Mouse (Mus musculus): ENCODE data around the gene Traip. TPM values are rescaled to one million over a fixed set of nuclear protein-coding genes. Genes with fewer than 3 reads are reported as not detected.

Traip gene
- polyA plus RNA-seq, 1 experiment, result 21.2 TPM

DNA sequence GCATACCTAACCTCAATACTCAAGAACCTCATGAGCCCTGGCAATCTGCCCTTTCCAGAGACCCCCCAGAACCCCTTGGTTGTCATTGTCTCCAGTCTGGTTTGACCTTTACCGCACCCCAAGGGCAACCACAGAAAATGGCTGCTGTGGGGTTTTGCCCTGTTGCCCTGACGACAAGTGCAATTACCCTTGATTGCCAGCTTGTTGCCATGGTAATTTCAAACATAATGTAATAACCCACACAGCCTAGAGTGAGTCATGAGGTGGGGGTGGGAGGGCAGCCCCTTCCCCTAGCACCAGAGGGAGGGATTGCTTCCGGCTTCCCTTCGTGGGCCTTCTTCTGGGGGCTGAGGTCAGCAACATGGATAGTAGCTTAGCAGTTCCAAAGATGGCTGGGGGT lies 17.7 kb upstream of the Traip start:
- no peak for DNase-seq (ENCODE audit: extremely low spot score in 1 of 2, low spot score in 1 of 2)

DNA sequence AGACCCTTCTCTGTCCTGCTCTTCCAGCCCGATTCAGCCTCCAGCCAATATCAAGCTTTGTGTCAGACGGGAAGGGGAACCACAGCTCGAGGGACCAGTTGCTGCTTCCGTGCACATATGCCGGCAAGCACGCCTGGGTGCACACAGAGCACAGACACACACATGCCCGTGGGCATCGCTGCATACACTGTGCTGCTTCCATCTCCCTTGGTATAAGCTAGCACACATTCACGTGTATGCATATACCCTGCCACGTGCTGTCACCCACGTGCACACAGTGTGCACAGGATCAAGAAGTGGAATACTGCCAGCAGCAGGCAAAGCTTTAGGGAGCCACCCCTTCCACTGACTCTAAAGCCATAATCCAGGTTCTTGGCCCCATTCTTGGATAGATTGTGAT lies 15.8 kb upstream of the Traip start:
- DNase-seq (ENCODE audit: extremely low spot score in 1 of 2, low spot score in 1 of 2), result peak in 1 of 2 experiments; percentile 67

DNA sequence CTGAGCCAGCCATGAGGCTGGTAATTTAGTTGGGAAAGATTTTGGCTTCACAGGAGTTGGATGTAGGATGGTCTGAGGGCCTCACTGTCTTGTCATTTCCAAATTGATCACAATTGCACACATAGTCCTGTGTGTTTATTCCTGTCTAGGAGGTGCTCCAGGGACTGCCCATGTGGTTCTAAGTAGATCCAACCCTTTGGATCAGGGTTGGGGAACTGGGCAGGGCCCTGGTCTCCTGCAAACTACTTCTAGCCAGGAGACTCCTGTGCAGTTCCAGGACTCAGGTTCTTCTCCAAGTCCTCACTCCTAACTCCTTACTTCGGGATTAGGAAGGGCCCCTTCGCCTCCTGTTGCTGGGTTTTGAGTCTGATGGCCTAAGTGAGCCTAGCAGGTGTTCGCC lies 14.6 kb upstream of the Traip start, which contains the start of gene Camkv:
Gene Camkv (plus strand): TSS at position 301 of the 400 bp plus-strand sequence.
- DNase-seq (ENCODE audit: extremely low spot score in 1 of 2, low spot score in 1 of 2), result no peak

DNA sequence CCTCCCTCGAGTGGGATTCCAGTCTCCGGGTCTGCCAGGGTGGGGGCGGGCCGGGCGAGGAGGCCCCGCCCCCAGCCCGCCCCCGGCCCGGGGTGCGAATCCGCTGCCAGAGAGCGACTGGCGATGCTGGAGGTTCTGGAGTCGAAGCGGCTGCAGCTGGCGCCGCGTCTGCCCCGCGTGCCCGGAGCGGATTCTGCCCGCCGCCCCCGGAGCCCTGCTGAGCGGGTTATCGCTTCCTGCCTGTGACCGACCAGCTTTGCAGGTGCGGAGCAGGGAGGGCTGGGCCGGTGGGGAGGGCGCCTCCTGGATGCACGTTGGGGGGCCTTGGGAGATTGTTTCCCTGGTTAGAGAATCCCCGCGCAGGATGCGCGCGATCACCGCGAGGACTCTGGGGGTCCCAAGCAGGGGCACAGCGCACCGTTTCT lies 14.1 kb upstream of the Traip start:
- DNase-seq (ENCODE audit: extremely low spot score in 1 of 2, low spot score in 1 of 2), result peak in 1 of 2 experiments; percentile 72

DNA sequence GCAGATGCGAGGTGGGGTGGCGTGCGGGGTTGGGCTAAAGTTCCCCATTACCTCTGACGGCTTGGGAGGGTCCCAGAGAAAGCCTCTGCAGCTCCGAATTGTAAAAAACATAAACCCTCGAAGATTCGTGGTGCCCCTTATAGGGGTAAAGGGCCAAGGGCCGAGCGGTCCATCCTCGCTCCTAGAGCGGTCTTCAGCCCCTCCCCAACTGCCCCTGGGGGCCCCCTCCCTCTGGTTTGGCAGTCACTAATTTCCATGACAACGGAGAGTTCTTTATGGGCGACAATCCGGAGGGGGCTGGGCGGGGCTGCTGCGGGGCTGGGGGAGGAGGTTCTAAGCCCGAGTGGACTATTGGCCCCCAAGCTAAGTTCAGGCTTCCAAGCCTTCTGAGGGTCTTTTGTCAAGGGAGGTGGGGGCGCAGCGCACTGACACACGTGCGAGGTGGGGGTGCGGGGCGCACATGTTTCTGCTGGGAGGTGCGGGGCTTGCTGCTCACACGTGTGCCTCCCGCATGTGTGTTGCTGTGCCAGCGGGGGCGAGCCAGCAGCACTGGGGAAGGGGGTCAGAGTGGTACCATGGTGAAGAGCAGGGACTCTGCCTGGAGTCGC lies 13.6 kb upstream of the Traip start:
- no peak for DNase-seq (ENCODE audit: extremely low spot score in 1 of 2, low spot score in 1 of 2)

DNA sequence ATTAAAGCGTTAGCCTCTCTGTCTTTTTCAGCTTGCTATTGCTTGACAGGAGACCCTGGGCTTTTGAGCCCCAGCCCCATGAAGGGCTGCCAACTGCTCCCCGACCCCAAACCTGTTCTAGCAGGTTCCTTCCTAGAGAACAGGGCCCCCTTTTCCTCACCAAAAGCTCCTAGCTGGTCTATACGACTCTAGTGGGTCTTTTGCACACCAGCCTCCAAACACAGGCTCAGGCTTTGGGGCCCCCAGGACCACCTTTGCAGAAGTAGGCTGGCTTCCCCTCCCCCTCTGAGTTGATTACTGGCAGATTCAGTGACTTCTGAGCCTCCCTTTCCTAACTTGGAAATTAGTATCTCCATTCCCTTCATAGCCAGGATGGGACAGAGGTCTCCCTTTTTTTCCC lies 13.1 kb upstream of the Traip start:
- no peak for DNase-seq (ENCODE audit: extremely low spot score in 1 of 2, low spot score in 1 of 2)

DNA sequence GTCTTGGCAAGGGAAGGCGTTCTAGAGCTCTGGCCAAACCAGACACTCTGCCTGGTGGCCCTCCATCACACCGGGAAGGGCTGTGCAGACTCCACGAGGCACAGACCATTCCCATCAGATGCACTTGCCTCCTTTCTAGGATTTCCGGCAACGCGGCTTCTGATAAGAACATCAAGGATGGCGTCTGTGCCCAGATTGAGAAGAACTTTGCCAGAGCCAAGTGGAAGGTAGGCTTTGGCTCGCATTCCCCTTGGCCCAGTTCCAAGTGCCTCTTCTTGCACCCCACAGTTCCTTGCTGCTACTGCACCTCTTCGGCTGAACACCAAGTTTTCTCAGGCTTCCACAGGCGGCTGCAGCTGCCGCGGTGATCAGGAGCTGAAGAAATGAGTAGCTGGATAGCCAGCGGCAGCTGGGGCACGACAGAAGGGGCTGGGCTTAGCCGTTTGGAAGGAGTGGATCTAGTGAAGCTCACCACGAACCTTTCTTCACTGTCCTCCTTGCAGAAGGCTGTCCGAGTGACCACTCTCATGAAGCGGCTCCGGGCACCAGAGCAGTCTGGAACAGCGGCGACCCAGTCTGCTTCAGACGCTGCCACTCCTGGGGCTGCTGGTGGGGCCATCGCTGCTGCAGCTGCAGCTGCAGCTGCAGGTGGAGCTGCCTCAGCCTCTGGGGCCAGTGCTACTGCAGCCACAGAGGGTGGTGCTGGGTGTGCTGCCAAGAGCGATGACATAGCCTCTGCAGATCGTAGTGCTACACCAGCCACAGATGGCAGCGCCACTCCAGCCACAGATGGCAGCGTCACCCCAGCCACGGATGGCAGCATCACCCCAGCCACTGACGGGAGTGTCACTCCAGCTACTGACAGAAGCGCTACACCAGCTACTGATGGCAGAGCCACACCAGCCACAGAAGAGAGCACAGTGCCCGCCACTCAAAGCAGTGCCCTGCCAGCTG lies 2.4 kb upstream of the Traip start:
- DNase-seq (ENCODE audit: extremely low spot score in 1 of 2, low spot score in 1 of 2), result peak in 1 of 2 experiments; percentile 56

DNA sequence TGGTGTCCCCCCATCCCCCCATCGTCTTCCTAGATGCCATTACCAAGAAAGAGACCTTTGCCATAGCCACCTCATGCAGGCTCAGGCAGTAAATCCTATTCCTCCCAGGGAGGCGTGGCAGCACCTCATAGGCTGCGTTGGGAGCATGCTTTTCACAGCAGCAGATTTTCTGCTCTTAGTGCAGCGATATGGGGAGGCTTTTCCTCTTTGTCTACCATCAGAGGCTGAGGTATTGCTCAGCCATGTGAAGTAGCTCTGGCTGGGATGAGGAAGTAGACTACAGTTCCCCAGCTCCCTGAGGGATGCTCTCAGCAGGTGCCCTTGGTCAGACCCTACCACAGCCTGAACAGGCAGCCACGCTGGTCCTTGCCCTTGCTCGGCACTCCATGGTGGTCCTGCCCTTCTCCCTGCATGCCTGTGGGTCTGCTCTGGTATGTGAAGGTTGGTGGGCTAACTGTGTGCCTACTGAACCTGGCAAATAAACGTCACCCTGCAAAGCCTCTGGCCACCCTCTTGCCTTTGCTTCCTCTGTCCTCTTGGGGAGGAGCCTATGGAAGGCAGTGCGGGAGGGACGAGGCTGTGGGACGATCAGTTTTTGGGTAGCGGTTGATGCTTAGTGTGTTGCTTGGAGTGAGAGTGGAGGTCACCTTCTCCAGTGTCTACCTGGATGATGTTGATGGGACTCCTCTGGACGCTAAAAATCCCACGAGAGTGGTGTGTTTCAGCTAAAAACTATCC lies 583 bp upstream of the Traip start:
- no peak for DNase-seq (ENCODE audit: extremely low spot score in 1 of 2, low spot score in 1 of 2)

DNA sequence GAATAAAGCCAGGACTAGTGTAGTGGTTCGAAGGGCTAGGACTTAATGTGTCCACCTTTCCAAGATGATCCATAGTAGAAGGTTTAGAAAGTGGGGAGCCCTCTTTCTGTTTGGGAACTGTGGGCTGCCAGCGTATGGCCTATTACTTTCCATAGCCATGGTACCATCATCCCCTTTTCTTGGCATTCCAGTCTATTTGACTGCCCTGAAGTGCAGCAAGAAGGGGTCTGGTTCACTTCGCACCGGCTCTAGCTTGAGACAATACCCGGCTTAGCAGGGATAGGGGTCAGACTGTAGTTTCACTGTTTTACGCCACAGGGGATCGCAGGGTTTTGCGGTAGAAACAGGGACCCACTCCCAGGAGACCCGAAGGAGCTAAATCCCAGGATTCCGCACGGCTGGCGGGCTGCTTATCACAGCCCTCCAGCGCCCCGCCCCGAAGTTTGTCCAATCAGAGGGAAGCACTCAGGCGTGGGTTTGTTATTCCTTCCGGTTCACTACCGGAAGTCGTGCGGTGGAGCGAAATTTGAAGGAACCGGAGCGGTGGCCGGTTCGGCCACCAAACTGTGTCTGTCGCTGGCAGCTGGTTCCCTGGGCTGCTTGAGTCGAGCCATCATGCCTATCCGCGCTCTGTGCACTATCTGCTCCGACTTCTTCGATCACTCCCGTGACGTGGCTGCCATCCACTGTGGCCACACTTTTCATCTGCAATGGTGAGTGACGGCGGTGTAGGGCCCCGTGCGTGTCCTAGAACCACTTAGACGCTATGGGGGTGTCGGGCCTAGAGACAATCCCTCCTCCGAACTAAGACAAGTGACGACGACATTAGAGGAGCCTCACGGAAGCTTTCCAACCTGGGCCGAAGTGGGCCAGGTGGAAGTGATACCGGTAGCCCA lies 772 bp downstream of the Traip start:
- peak; percentile 81 to 95 for DNase-seq (ENCODE audit: extremely low spot score in 1 of 2, low spot score in 1 of 2)

DNA sequence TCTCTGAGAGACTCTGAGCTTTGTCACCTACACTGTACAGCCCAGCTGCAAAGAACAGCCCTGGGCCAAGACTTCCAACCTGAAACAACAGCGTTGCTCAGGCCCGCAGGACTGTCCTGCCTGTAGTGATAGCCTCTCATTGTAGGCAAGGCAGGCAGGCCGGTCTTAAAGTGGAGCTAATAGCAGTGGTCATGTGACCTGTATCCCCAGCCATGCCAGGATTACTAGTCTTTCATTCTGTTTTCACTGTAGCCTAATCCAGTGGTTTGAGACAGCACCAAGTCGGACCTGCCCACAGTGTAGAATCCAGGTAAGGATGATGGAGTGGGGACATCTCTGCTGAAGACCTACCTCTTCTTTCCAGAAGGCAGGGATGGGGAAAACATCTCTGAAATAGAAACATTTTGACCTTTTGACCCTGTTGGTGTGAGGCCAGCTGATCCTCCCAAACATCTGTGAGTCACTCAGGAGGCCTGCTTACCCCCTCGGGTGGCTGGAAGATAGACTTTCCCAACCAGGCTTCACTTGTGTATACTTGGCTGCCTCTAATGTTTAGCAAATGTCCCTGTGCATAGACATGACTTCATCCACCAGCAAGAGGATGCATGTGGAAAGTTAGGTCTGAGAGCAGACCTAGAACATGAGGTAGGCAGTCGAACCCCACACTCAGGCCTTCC lies 5.8 kb downstream of the Traip start:
- DNase-seq (ENCODE audit: extremely low spot score in 1 of 2, low spot score in 1 of 2), result no peak

DNA sequence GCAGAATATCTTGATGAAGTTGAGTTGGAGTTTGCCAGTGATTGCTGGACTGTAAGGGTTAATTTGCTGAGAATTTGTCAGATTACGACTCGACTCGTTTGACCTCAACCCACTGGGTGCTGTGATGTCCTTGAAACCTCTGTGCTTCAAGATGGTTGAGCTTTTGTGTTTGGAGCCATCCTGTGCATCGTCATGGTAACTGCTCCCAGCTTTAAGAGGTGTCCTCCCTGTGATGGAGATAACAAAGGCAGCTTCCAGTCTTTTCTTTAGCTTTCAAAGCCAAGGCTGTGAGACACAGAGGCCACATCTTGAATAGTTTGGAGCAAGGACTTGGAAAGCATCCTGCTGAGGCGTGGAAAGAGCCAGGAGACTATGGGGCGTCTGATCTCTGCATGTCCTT lies 7.2 kb downstream of the Traip start:
- DNase-seq (ENCODE audit: extremely low spot score in 1 of 2, low spot score in 1 of 2), result no peak

DNA sequence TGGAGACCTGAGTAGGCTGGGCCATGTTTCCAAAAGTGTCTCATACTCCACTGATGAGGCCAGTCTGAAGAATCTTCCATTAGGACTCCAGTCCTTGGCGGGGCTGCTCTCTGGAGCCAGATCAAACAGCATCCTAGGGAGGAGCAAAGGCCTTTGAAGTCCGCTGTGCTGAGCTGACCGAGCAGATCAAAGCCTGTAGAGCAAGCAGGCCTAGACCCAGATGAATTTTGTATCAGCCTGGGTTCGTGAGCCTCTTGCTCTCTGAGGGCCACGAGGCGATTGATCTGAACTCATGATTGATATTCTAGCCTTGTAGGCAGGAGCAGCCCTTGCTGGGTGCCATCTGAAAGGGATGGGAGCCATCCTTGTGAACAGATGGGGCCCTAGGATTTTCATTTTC lies 10.0 kb downstream of the Traip start:
- DNase-seq (ENCODE audit: extremely low spot score in 1 of 2, low spot score in 1 of 2), result no peak

DNA sequence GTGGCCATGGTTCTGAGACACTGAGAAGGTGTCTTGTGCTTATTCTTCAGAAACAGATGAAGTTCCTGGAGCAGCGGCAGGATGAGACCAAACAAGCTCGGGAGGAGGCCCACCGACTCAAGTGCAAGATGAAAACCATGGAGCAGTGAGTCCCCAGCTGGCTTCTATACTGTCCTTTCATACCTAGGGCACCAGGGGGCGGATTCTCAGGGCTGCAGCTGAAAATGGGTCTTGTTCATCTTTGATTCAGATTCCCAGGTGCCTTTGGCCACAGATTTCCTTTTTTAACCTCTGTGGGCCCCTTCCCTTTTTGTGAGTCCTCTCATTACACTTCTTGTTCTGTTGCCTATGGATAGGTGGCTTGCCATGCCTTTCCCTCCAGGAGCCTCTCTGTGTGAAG lies 11.0 kb downstream of the Traip start:
- DNase-seq (ENCODE audit: extremely low spot score in 1 of 2, low spot score in 1 of 2), result no peak

DNA sequence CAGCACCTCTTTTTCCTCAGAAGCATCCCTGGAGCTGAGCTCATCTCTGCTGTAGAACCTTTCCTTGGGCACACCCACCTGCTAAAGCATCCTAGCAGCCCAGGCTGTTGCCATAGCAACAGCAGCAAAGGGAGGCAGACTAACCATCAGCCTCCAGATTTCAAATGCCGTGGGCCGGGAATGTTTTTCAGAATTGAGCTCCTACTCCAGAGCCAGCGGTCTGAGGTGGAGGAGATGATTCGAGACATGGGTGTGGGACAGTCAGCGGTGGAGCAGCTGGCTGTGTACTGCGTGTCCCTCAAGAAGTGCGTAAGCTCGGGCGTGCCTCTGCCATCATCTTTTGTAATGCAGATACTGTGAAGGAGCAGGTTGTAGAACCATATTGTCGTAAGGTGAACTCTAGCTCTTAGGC lies 11.4 kb downstream of the Traip start:
- peak; percentile 86 to 93 for DNase-seq (ENCODE audit: extremely low spot score in 1 of 2, low spot score in 1 of 2)

DNA sequence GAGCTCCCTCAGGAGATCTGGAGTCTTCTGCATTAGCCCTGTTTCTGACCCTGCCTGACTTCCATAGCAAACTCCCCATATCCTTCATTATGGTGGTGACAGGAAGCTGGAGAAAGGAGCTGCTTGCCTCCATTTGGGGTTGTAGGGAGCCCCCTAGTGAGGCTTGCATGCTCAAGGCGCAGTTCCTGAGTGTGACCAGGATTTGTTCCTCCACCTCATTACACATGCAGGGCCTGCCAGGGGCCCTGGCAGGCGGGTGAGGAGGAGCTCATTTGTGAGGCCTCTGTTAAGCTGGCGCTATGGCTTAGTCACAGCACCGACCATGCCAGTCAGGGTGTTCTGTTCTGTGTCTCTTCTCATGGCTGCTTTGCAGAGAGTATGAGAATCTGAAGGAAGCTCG lies 11.9 kb downstream of the Traip start:
- peak; percentile 72 to 83 for DNase-seq (ENCODE audit: extremely low spot score in 1 of 2, low spot score in 1 of 2)

DNA sequence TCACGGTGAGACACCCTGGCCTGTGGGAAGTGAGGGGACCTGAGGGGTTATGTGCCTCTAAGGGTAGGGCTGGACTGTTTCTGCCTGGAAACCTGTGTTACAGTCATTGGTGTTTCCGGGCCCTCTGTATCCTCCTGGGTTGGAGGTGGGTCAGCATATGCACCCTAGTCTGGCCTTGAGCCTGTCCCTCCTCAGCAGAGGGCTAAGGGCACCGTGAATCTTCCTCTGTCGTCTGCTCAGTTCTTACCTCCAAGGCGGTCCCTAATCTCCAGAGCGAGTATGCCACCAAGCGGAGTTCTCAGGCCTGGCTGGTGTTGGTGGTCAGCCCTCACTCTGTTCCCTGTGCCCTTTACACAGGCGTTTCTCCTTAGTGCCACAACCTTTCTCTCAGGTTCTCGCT lies 13.0 kb downstream of the Traip start:
- DNase-seq (ENCODE audit: extremely low spot score in 1 of 2, low spot score in 1 of 2), result no peak

DNA sequence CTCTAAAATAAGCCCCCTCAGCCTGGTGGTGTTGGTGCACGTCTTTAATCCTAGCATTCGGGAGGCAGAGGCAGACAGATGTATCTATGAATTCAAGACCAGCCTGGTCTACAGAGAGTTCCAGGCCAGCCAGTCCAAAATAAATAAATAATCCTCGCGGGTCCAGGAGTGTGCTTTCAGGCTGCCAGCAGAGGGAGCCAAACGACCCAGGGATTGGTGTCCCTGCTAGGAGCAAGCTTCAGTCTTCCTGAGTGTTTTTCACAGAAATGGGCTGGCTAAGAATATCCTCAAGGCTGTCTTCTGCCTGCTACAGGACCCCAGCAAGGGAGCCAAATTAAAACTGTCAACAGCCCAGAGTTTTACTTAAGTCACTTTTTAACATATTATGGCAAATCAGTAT lies 13.8 kb downstream of the Traip start:
- peak in 1 of 2 experiments; percentile 83 for DNase-seq (ENCODE audit: extremely low spot score in 1 of 2, low spot score in 1 of 2)

DNA sequence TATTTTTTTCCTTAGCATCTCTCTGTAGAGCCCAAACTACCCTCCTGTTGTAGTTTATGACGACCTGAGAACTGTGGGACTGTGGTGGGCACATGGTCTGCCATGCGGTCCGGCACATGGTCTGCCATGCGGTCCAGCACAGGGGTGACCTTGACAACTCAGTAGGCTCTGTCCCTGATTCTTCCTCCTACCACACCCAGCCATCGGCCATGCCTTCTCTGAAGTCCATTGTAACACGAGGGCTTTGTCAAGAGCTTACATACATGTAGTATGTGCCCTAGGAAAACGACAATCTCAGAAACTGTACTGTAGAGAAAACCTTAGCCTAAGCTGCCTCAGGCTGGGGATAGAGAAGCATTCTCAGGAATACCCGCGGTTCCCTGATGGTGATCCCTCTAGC lies 14.7 kb downstream of the Traip start:
- no peak for DNase-seq (ENCODE audit: extremely low spot score in 1 of 2, low spot score in 1 of 2)

DNA sequence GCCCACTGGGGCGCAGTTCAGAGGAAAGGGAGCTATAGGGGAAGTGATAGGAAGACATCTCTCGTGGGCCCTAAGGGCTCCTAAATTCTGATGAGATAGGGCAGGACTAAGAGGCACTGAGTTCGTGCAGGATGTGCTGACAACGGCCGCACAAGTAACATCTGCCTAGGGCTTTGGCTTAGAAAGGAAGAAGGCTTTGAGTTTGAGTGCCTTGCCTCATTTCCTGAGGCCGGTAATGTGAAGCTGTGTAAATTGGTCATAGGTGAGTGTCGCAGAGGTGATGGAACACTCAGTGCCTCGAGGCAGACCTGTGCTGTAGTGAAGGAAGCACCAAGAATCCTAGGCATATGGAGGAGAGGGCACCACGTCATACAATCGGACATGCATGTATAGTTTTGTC lies 16.7 kb downstream of the Traip start:
- no peak for DNase-seq (ENCODE audit: extremely low spot score in 1 of 2, low spot score in 1 of 2)

DNA sequence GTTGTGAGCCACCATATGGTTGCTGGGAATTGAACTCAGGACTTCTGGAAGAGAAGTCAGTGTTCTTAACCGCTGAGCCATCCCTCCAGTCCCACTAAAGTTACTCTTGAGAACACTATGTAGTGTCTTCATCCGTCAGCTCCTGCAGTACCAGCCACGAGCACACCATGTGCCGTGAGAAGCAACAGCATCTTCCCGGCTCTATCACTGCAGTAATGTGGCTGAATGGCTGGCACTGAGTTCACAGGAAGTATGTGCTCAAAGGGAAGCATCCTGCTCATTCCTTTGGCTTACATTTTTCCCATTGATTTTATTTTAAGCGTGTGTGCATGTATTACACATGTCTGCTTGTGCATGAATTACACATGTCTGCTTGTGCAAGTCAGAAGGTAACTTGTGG lies 17.5 kb downstream of the Traip start:
- no peak for DNase-seq (ENCODE audit: extremely low spot score in 1 of 2, low spot score in 1 of 2)

All from frontal cortex, adult 2 months (tissue).